Comparison of ENCODE assay signal across 8 mouse cellular contexts in genomic region chr1:90590797-90591196, GRCm38 (mm10). TPM values are rescaled to one million over a fixed set of nuclear protein-coding genes. Genes with fewer than 3 reads are reported as not detected.
DNase-seq lines count a peak whose midpoint lies in the region; ATAC-seq and TF ChIP-seq lines count a peak whose summit lies in the region.

No protein-coding gene starts in this region.

- H3K79me2 ChIP-seq in C2C12 (ENCODE audit: control insufficient read depth, insufficient read depth): no peaks in the 10 kb centered on the region

- no peak for ATAC-seq in forebrain, embryonic 11.5 days (replicated peaks; ENCODE audit: low FRiP score)
- no peak for ATAC-seq in forebrain, embryonic 15.5 days (replicated peaks)

- 43% methylated on average over 2 of the region's 2 CpGs for WGBS in forebrain, embryonic 11.5 days
- 41% methylated on average over 2 of the region's 2 CpGs for WGBS in forebrain, embryonic 15.5 days

- no peak overlapping the region for H3K4me2 ChIP-seq in forebrain, embryonic 11.5 days (ENCODE audit: low read depth, low read length, severe bottlenecking)
- no peak overlapping the region for H3K4me2 ChIP-seq in forebrain, embryonic 15.5 days (replicated peaks)

- H3K27ac ChIP-seq in forebrain, embryonic 11.5 days (ENCODE audit: low read depth, low read length): no peak overlapping the region
- H3K27ac ChIP-seq in forebrain, embryonic 15.5 days (replicated peaks): no peak overlapping the region

- H3ac ChIP-seq in C2C12 (ENCODE audit: control insufficient read depth, insufficient read length, low read depth): no peak overlapping the region

- peak; percentile 78 for DNase-seq in forebrain, embryonic 11.5 days (ENCODE audit: low spot score)
- DNase-seq in c-Kit-positive CD71-positive TER-119-positive erythroid progenitor cells, embryonic 14.5 days (ENCODE audit: low spot score): peak; percentile 53
- peak; percentile 93 for DNase-seq in heart, adult 11 months
- DNase-seq in layer of hippocampus, postnatal 10 days (ENCODE audit: low spot score in 2 of 2): peak; percentile 70 to 76
- DNase-seq in lung, postnatal 14 days: peak; percentile 73
- peak; percentile 43 for DNase-seq in thymus, postnatal 0 days (ENCODE audit: low spot score)

- no peaks in the 10 kb centered on the region for H3K36me3 ChIP-seq in forebrain, embryonic 11.5 days (ENCODE audit: control insufficient read depth, insufficient read depth, low read length)
- no peaks in the 10 kb centered on the region for H3K36me3 ChIP-seq in forebrain, embryonic 15.5 days
- no peaks in the 10 kb centered on the region for H3K36me3 ChIP-seq in C2C12 (ENCODE audit: control insufficient read depth, insufficient read depth)

- no peak overlapping the region for H3K9ac ChIP-seq in forebrain, embryonic 11.5 days (ENCODE audit: low read length)
- no peak overlapping the region for H3K9ac ChIP-seq in forebrain, embryonic 15.5 days (replicated peaks)

- H3K9me3 ChIP-seq in forebrain, embryonic 11.5 days (ENCODE audit: control insufficient read depth, low read length): no peaks in the 10 kb centered on the region
- H3K9me3 ChIP-seq in forebrain, embryonic 15.5 days: no peaks in the 10 kb centered on the region

- peak; percentile 6 for TF ChIP-seq CTCF in C2C12 (IDR thresholded peaks at IDR 0.05; ENCODE audit: control insufficient read depth, insufficient read depth, insufficient read length)

- H3K27me3 ChIP-seq in forebrain, embryonic 11.5 days (ENCODE audit: control insufficient read depth, insufficient read depth, low read length): 0 out of 2 replicates have a peak, but pooled peaks cover 2% of the 10 kb centered on the region
- no peaks in the 10 kb centered on the region for H3K27me3 ChIP-seq in forebrain, embryonic 15.5 days
- H3K27me3 ChIP-seq in C2C12 (ENCODE audit: control insufficient read depth, insufficient read depth, insufficient read length): no peaks in the 10 kb centered on the region

- no peaks in the 10 kb centered on the region for H3K79me3 ChIP-seq in C2C12 (ENCODE audit: low read depth)

- no peak overlapping the region for H3K4me3 ChIP-seq in forebrain, embryonic 11.5 days (ENCODE audit: low read depth, low read length)
- no peak overlapping the region for H3K4me3 ChIP-seq in forebrain, embryonic 15.5 days
- H3K4me3 ChIP-seq in C2C12 (ENCODE audit: insufficient read depth, poor library complexity, severe bottlenecking): no peak overlapping the region

- no peaks in the 10 kb centered on the region; the same call in 1 of the 2 replicates for H3K4me1 ChIP-seq in forebrain, embryonic 11.5 days (replicated peaks; ENCODE audit: control insufficient read depth, insufficient read depth, low read length)
- no peaks in the 10 kb centered on the region for H3K4me1 ChIP-seq in forebrain, embryonic 15.5 days

TF ChIP-seq in C2C12, 6 proteins besides CTCF, POLR2A, EP300 and RAD21:
- no peak for TF ChIP-seq CEBPB (IDR thresholded peaks at IDR 0.05; ENCODE audit: low read depth)
- no peak for TF ChIP-seq FOSL1 (IDR thresholded peaks at IDR 0.05; ENCODE audit: insufficient read depth, low read length, poor library complexity, severe bottlenecking)

RNA-seq across cellular contexts. Expression of gene Cops8, which starts 12.0 kb away (rescaled TPM):
- 188 and 192 TPM in 2 replicates for polyA plus RNA-seq in forebrain, embryonic 11.5 days (2014; fragmentation: Nextera tagmentation; extraction: Ambion mirVana)
- polyA plus RNA-seq in forebrain, embryonic 15.5 days (2015; fragmentation: Nextera tagmentation; extraction: Ambion mirVana): 180 and 195 TPM in 2 replicates
- 88.0 TPM for polyA plus RNA-seq in C2C12 (2012; fragmentation: generic; extraction: Trizol)
- total RNA-seq in layer of hippocampus, postnatal 10 days (2021): 10 to 100 TPM; 87.1 to 97.3 TPM
- 96.4 and 106 TPM in 2 replicates for polyA plus RNA-seq in thymus, postnatal 0 days (2015; fragmentation: Nextera tagmentation; extraction: Ambion mirVana)

Comparison
In these comparisons a context has a peak if more than half of its experiments do, and no peak if none do; other contexts are left out.
1. DNase-seq: peak in every context shown above with its lines; median percentile 93 in heart, adult 11 months; 78 in forebrain, embryonic 11.5 days; 73 in layer of hippocampus, postnatal 10 days; 73 in lung, postnatal 14 days; 53 in c-Kit-positive CD71-positive TER-119-positive erythroid progenitor cells, embryonic 14.5 days; 43 in thymus, postnatal 0 days.